Mouse (Mus musculus) bone marrow, adult 2 months (tissue): ENCODE data around the gene Gabrg3.

ENCODE experiments used
- CTCF ChIP-seq: fragments of 200-500 bp; IDR thresholded peaks from 2 replicates; pipeline ENCODE4 v1.5.1; 2011; ENCODE audit warnings: low read length, control low read depth; ENCODE audit not compliant: control insufficient read depth, insufficient read depth
- POLR2A ChIP-seq: fragments of 200-500 bp; IDR thresholded peaks from 2 replicates; pipeline ENCODE4 v1.6.1; 2011; ENCODE audit warnings: low read depth, mild to moderate bottlenecking, control low read depth, low read length, borderline replicate concordance; ENCODE audit not compliant: control insufficient read depth

- no peak for TF ChIP-seq CTCF
- no peak for TF ChIP-seq POLR2A
These were observed 445.4 kb downstream of the Gabrg3 start for GRCm38 (mm10) chr7:56941606-56942005.
